Mouse (Mus musculus) heart, embryonic 16.5 days (tissue): ENCODE data around the gene Hpn. TPM values are rescaled to one million over a fixed set of nuclear protein-coding genes. Genes with fewer than 3 reads are reported as not detected.

ENCODE experiments used
- polyA plus RNA-seq: library from polyadenylated mRNA; unstranded; fragments of >200 nt; fragmentation: Nextera tagmentation; extraction: Ambion mirVana; gene quantifications from 2 replicates; pipeline ENCODE4 v1.2.1, GENCODE M21; 2015

Gene Hpn
- polyA plus RNA-seq, 1 experiment from 2014 or later, result 2.6 TPM

Other genes with a start within 250 kb of the Hpn start
- gene Cd22, start 234.9 kb downstream of the Hpn start, polyA plus RNA-seq, result 0.14 and 0.24 TPM in 2 replicates
- 0.24 TPM in 1 of 2 replicates, not detected in the other for gene Mag, start 200.4 kb downstream of the Hpn start, polyA plus RNA-seq
- not detected in 2 replicates for gene Hamp2, start 190.6 kb downstream of the Hpn start, polyA plus RNA-seq
- gene Hamp, start 171.3 kb downstream of the Hpn start, polyA plus RNA-seq, result not detected in 2 replicates
- 15.5 and 16.6 TPM in 2 replicates for gene Usf2, start 158.5 kb downstream of the Hpn start, polyA plus RNA-seq
- 10.8 and 14.5 TPM in 2 replicates for gene Lsr, start 141.8 kb downstream of the Hpn start, polyA plus RNA-seq
- gene Fam187b, start 141.5 kb downstream of the Hpn start, polyA plus RNA-seq, result 0.70 and 0.90 TPM in 2 replicates
- 44.7 and 46.7 TPM in 2 replicates for gene Fxyd5, start 72.8 kb downstream of the Hpn start, polyA plus RNA-seq
- 1.1 TPM in 2 replicates for gene Fxyd7, start 63.8 kb downstream of the Hpn start, polyA plus RNA-seq
- 1,006 and 1,110 TPM in 2 replicates for gene Fxyd1, start 58.1 kb downstream of the Hpn start, polyA plus RNA-seq
- gene Lgi4, start 55.9 kb downstream of the Hpn start, polyA plus RNA-seq, result 0.09 and 0.11 TPM in 2 replicates
- 8.0 and 10.1 TPM in 2 replicates for gene Fxyd3, start 38.6 kb downstream of the Hpn start, polyA plus RNA-seq
- 2.8 and 3.5 TPM in 2 replicates for gene Scn1b, start 11.7 kb upstream of the Hpn start, polyA plus RNA-seq
- 53.1 and 58.0 TPM in 2 replicates for gene Gramd1a, start 40.6 kb upstream of the Hpn start, polyA plus RNA-seq
- gene Scgb2b2, start 175.2 kb upstream of the Hpn start, polyA plus RNA-seq, result not detected in 2 replicates
- gene Scgb1b2, start 176.5 kb upstream of the Hpn start, polyA plus RNA-seq, result not detected in 2 replicates
- not detected in 2 replicates for gene Scgb2b3, start 246.8 kb upstream of the Hpn start, polyA plus RNA-seq